Mouse (Mus musculus): ENCODE results near the gene Uba1. TPM values are rescaled to one million over a fixed set of nuclear protein-coding genes. Genes with fewer than 3 reads are reported as not detected.
"Not testable (repeated sequence)": the region's sequence is repeated elsewhere in the genome, so short reads cannot be mapped to it uniquely, and the experiment has no call there.

The Uba1 gene
- polyA plus RNA-seq, 1 experiment from 2014 or later = 92.2 TPM

DNA sequence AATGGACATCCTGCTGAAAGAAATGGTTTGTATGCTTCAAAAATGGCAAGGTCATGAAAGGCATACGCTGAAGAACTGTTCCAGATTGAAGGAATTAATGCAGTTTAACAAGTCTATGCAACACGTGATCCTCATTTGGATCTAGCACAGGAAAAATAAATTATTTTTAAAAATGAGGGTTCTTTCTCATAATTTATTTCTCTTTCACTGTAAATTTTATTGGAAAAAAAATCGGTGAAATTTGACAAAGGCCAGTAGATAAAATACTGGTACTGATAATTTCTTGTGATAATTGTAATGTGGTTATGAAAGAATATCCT, 46.9 kb downstream of the Uba1 start:
- no peak for ATAC-seq (ENCODE audit: insufficient read depth)
- no peaks in the 10 kb centered on the region for H3K36me3 ChIP-seq (replicated peaks)
- 16% methylated on average over 3 of the region's 3 CpGs for WGBS (ENCODE audit: insufficient replicate concordance)
- H3K4me1 ChIP-seq (replicated peaks) = peaks cover 11% of the 10 kb centered on the region
- H3K27me3 ChIP-seq = no peaks in the 10 kb centered on the region
- no peak overlapping the region; the same call in 1 of the 2 replicates for H3K9ac ChIP-seq
- peak overlapping the region; percentile 66 for H3K4me3 ChIP-seq (replicated peaks)
- 0 out of 2 replicates have a peak overlapping the region, but pooled peaks have one; percentile 85 for H3K27ac ChIP-seq (replicated peaks)
- H3K9me3 ChIP-seq (replicated peaks) = no peaks in the 10 kb centered on the region
- peak overlapping the region; percentile 77 for H3K4me2 ChIP-seq

DNA sequence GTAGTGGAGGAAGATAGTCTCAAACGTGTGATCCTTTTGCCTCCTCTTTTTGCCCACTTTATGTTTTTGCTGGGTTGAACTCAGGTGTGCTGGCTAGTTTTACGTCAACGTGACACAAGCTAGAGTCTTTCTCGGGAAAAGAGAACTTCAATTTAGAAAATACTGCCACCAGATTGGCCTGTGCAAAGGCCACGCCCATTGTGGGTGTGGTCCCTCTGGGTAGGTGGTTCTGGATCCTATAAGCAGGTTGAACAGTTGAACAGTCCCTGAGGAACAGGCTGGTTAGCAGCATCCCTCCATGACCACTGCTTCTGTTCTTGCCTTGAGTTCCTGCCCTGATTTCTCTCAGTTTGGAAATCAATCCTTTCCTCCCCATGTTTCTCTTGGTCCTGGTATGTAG, 70.6 kb downstream of the Uba1 start:
- H3K4me3 ChIP-seq (replicated peaks) = no peak overlapping the region
- WGBS (ENCODE audit: insufficient replicate concordance) = 53% methylated on average over 5 of the region's 5 CpGs
- H3K9me3 ChIP-seq (replicated peaks) = no peaks in the 10 kb centered on the region
- no peaks in the 10 kb centered on the region for H3K27me3 ChIP-seq
- no peaks in the 10 kb centered on the region for H3K4me1 ChIP-seq (replicated peaks)
- H3K4me2 ChIP-seq = no peak overlapping the region
- no peak for ATAC-seq (ENCODE audit: insufficient read depth)
- no peak overlapping the region for H3K9ac ChIP-seq
- no peaks in the 10 kb centered on the region for H3K36me3 ChIP-seq (replicated peaks)
- H3K27ac ChIP-seq (replicated peaks) = no peak overlapping the region

DNA sequence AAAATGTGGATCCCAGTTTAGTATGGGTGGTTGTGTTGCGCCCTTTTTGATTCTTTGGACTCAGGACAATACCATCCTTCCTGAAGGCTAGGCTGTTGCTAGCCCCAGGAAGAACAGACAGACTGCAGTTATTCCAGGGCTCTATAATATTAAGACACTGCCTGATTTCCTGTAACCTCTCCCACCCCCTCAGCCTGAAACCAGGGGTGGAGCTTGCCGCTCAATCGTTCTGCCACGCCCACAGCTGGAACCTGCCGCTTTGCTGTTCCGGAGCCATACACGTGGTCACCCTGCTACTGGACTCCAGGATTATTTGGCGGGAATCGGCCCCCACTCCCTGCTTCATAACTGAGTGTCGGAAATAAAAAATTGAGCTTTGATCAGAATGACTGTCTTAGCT, 71.9 kb downstream of the Uba1 start:
- not testable (repeated sequence) for ATAC-seq (ENCODE audit: insufficient read depth); H3K9me3 ChIP-seq (replicated peaks); H3K27ac ChIP-seq (replicated peaks); H3K9ac ChIP-seq; H3K4me2 ChIP-seq; H3K4me1 ChIP-seq (replicated peaks); H3K4me3 ChIP-seq (replicated peaks); H3K27me3 ChIP-seq; H3K36me3 ChIP-seq (replicated peaks)
- WGBS (ENCODE audit: insufficient replicate concordance) = 39% methylated on average over 10 of the region's 10 CpGs

Other genes with a start within 250 kb of the Uba1 start
- 5.8 and 6.0 TPM in 2 replicates for gene Jade3, start 232.6 kb upstream of the Uba1 start, polyA plus RNA-seq (2015; fragmentation: Nextera tagmentation; extraction: Ambion mirVana)
- gene Rgn, start 108.5 kb upstream of the Uba1 start, polyA plus RNA-seq (2015; fragmentation: Nextera tagmentation; extraction: Ambion mirVana) = 183 and 191 TPM in 2 replicates
- 28.5 and 31.2 TPM in 2 replicates for gene Rbm10, start 40.8 kb upstream of the Uba1 start, polyA plus RNA-seq (2015; fragmentation: Nextera tagmentation; extraction: Ambion mirVana)
- gene Ndufb11, start 40.7 kb upstream of the Uba1 start, polyA plus RNA-seq (2015; fragmentation: Nextera tagmentation; extraction: Ambion mirVana) = 142 and 158 TPM in 2 replicates
- 34.3 and 37.4 TPM in 2 replicates for gene Cdk16, start 29.6 kb downstream of the Uba1 start, polyA plus RNA-seq (2015; fragmentation: Nextera tagmentation; extraction: Ambion mirVana)
- gene Usp11, start 45.6 kb downstream of the Uba1 start, polyA plus RNA-seq (2015; fragmentation: Nextera tagmentation; extraction: Ambion mirVana) = 6.0 and 6.1 TPM in 2 replicates
- gene Araf, start 139.5 kb downstream of the Uba1 start, polyA plus RNA-seq (2015; fragmentation: Nextera tagmentation; extraction: Ambion mirVana) = 39.8 and 45.3 TPM in 2 replicates
- gene Timp1, start 211.8 kb downstream of the Uba1 start, polyA plus RNA-seq (2015; fragmentation: Nextera tagmentation; extraction: Ambion mirVana) = 2.0 and 2.2 TPM in 2 replicates

Data from liver, embryonic 15.5 days (tissue).